Mouse (Mus musculus): ENCODE measurements at regions not wholly inside any gene's neighbourhood (a gene's known extent, or its start where the extent isn't known, plus 50 kb on each side); places are given as distances from the start of the nearest gene placed in this dataset.
A peak's percentile ranks its signal among the peaks of the same experiment; 100 is the strongest.

DNA sequence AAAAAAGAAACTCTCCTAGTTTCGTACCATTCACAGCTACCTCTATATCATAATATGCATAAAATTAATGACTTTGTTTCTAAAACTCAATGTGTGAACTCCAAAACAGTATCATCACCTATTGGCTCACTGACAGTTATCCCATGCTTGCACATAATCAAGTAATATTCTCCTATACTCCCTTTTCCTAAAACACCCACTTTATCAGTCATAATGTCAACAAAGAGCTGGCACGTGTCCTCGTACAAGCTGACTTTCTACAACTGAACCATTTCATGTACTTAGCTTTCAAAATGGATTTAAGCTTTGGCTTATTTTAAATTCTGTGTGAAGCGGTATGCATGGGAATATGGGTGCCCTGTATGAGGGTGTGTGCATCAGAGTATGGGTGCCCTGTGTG is 58.0 kb upstream of the Golim4 start:
- H3K4me3 ChIP-seq (ENCODE audit: insufficient read depth, low read length), result no peak overlapping the region
- H3K4me1 ChIP-seq (ENCODE audit: control insufficient read depth, insufficient read depth, low read length), result no peaks in the 10 kb centered on the region
- no peak for TF ChIP-seq CTCF (IDR thresholded peaks at IDR 0.05; ENCODE audit: extremely low read depth, insufficient read depth, low read length)
- H3K27ac ChIP-seq (ENCODE audit: insufficient read depth, low read length), result no peak overlapping the region

DNA sequence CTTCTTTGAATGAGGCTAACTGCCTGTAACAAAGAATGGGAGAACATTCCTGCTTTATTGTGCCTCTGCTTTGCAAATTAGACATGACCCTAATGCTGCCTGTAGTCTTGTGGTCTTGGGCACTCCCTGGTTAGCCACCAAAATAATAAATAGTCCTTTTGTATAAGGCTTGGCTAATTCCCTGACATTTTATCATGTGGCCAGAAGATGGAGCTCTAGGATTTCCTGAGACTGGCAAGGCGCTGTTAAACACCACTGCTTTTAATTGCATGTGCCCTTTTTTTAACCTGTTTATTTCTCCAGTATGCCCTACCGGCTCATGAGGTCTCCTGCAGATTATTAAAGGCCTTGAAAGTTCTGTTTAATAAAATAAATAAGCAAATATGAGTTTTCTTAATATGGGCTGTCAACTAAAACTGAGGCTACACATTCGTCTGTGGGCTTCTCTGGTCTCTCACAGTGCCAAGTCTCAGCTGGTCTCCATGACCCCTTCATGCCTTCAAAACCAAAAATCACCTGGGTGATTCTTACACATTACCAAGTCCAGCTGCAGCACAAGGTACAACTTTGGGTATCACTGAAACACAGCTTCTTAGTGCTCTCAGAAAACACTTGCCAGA is 51.9 kb upstream of the Golim4 start:
- no peak overlapping the region for H3K4me3 ChIP-seq (ENCODE audit: insufficient read depth, low read length)
- H3K4me1 ChIP-seq (ENCODE audit: control insufficient read depth, insufficient read depth, low read length), result no peaks in the 10 kb centered on the region
- H3K27ac ChIP-seq (ENCODE audit: insufficient read depth, low read length), result no peak overlapping the region
- TF ChIP-seq CTCF (IDR thresholded peaks at IDR 0.05; ENCODE audit: extremely low read depth, insufficient read depth, low read length) (peak; percentile 62; the same call in 1 of the 2 replicates), POLR2A (IDR thresholded peaks at IDR 0.05; ENCODE audit: extremely low read depth, insufficient read depth, low read length) (no peak)
